Mouse (Mus musculus): ENCODE measurements around the gene Pla2g4a.

Pla2g4a gene

GRCm38 (mm10) chr1:149960734-149961424 lies at the start of gene Pla2g4a:
Gene Pla2g4a (minus strand): TSS chr1:149961290.
- DNase-seq = peak; percentile 31 to 55

GRCm38 (mm10) chr1:150010629-150010979 lies 49.5 kb upstream of the Pla2g4a start:
- no peak for DNase-seq

- DNase-seq = no peak
Observed at GRCm38 (mm10) chr1:150009968-150010628, 49.0 kb upstream of the Pla2g4a start.

GRCm38 (mm10) chr1:150009134-150009533 lies 48.0 kb upstream of the Pla2g4a start:
- no peak for DNase-seq

GRCm38 (mm10) chr1:149975626-149976025 lies 14.5 kb upstream of the Pla2g4a start:
- DNase-seq = no peak

GRCm38 (mm10) chr1:149965826-149966225 lies 4.7 kb upstream of the Pla2g4a start:
- no peak for DNase-seq

- DNase-seq = no peak
Observed at GRCm38 (mm10) chr1:149961425-149962303, 574 bp upstream of the Pla2g4a start.

GRCm38 (mm10) chr1:149960251-149960650 lies 839 bp downstream of the Pla2g4a start:
- DNase-seq = no peak

- no peak for DNase-seq
Observed at GRCm38 (mm10) chr1:149959069-149959468, 2.0 kb downstream of the Pla2g4a start.

- DNase-seq = peak in 1 of 2 experiments; percentile 9
Observed at GRCm38 (mm10) chr1:149955482-149955881, 5.6 kb downstream of the Pla2g4a start.

- peak in 1 of 2 experiments; percentile 6 for DNase-seq
Observed at GRCm38 (mm10) chr1:149954026-149954425, 7.1 kb downstream of the Pla2g4a start.

GRCm38 (mm10) chr1:149952050-149952449 lies 9.0 kb downstream of the Pla2g4a start:
- DNase-seq = no peak

GRCm38 (mm10) chr1:149950656-149951055 lies 10.4 kb downstream of the Pla2g4a start:
- no peak for DNase-seq

GRCm38 (mm10) chr1:149950254-149950653 lies 10.8 kb downstream of the Pla2g4a start:
- no peak for DNase-seq

GRCm38 (mm10) chr1:149949334-149949733 lies 11.8 kb downstream of the Pla2g4a start:
- DNase-seq = no peak

GRCm38 (mm10) chr1:149948066-149948825 lies 12.8 kb downstream of the Pla2g4a start:
- DNase-seq = no peak

- DNase-seq = no peak
Observed at GRCm38 (mm10) chr1:149946993-149947392, 14.1 kb downstream of the Pla2g4a start.

- DNase-seq = no peak
Observed at GRCm38 (mm10) chr1:149946432-149946831, 14.7 kb downstream of the Pla2g4a start.

GRCm38 (mm10) chr1:149943611-149944010 lies 17.5 kb downstream of the Pla2g4a start:
- DNase-seq = no peak

GRCm38 (mm10) chr1:149940301-149940700 lies 20.8 kb downstream of the Pla2g4a start:
- DNase-seq = no peak

GRCm38 (mm10) chr1:149939261-149940032 lies 21.6 kb downstream of the Pla2g4a start:
- DNase-seq = no peak

GRCm38 (mm10) chr1:149937825-149938224 lies 23.3 kb downstream of the Pla2g4a start:
- no peak for DNase-seq
